Mouse (Mus musculus): ENCODE results near the gene Pigr. TPM values are rescaled to one million over a fixed set of nuclear protein-coding genes. Genes with fewer than 3 reads are reported as not detected.

The Pigr gene
- total and polyA plus RNA-seq, 3 experiments, result 3.1 TPM; not detected in 2

DNA sequence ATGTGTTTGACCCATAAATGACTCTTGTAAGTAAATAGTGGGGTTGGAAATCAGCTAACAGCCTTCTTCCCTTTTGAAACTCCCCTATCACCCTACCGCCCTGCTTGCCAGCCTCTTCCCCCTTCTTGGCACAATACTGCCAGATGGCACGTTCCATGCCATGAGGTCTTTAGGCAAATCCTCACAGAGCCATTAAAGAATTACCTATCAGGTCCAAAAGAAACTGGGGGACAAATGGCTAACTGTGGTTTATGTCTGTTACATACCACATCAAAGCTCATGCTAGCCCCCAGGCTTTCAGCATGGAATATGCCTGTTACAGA, 5.4 kb upstream of the Pigr start:
- intact Hi-C loops (cut with DNase I), result no loop called here
- Histone ChIP-seq H3K27ac (no peak overlapping the region), H3K4me3 (no peak overlapping the region), H3K36me3 (ENCODE audit: control insufficient read depth, insufficient read depth, low read length) (no peaks in the 10 kb centered on the region), H3K27me3 (ENCODE audit: control insufficient read depth, insufficient read depth, low read length) (no peaks in the 10 kb centered on the region), H3K9ac (ENCODE audit: low read depth, low read length) (no peak overlapping the region), H3K4me1 (ENCODE audit: control insufficient read depth, insufficient read depth, low read length) (no peaks in the 10 kb centered on the region), H3K79me2 (replicated peaks; ENCODE audit: control insufficient read depth, insufficient read depth, low read length) (no peaks in the 10 kb centered on the region)
- 85% methylated on average over 2 of the region's 2 CpGs for WGBS
- no peak for DNase-seq
- no peak for TF ChIP-seq CTCF (IDR thresholded peaks at IDR 0.05)
- no peak for TF ChIP-seq EP300 (IDR thresholded peaks at IDR 0.05; ENCODE audit: insufficient read depth, low read depth, low read length)
- TF ChIP-seq POLR2A (IDR thresholded peaks at IDR 0.05; ENCODE audit: insufficient read depth, low read depth, low read length), result no peak

DNA sequence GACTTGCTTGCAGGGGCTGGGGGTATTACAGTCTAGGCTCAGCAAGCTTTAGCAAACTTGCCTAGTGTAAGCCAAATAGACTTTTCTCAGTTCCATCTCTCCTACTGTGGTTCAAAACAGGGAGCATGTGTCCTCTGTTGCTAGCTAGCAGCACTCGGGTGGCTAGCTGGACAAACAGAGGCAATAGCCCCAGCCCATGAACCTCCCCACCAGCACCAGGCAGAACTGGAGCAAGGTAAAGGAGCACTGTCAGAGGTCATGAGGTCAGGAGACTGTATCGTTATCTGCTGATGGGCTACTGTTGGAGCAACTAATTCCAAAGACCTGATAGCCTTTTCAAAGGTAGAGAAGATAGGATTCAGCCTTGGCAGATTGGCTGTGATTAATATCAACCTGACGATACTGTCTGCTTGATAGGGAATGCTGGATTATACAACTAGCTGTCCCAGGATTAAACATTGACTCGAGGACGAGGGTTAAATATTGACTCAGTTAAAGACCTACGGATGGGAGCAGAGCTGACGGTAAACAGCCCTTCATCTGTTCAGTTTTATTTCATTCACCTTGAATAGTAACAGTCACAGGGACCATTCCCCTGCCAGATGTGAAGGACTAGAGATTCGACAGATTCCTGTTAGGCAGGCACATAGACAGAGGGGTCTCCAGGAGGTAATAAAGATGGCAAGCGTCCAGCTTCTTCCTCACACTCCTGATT, 4.4 kb upstream of the Pigr start:
- no peak overlapping the region for H3K9ac ChIP-seq (ENCODE audit: low read depth, low read length)
- H3K27ac ChIP-seq, result no peak overlapping the region
- no peaks in the 10 kb centered on the region for H3K4me1 ChIP-seq (ENCODE audit: control insufficient read depth, insufficient read depth, low read length)
- H3K36me3 ChIP-seq (ENCODE audit: control insufficient read depth, insufficient read depth, low read length), result no peaks in the 10 kb centered on the region
- no peaks in the 10 kb centered on the region for H3K27me3 ChIP-seq (ENCODE audit: control insufficient read depth, insufficient read depth, low read length)
- H3K4me3 ChIP-seq, result no peak overlapping the region
- no peak for DNase-seq
- H3K79me2 ChIP-seq (replicated peaks; ENCODE audit: control insufficient read depth, insufficient read depth, low read length), result no peaks in the 10 kb centered on the region
- TF ChIP-seq POLR2A (IDR thresholded peaks at IDR 0.05; ENCODE audit: insufficient read depth, low read depth, low read length), result no peak
- no peak for TF ChIP-seq EP300 (IDR thresholded peaks at IDR 0.05; ENCODE audit: insufficient read depth, low read depth, low read length)
- TF ChIP-seq CTCF (IDR thresholded peaks at IDR 0.05), result no peak
- intact Hi-C loops (cut with DNase I), result no loop called here
- 80% methylated on average over 9 of the region's 9 CpGs for WGBS

DNA sequence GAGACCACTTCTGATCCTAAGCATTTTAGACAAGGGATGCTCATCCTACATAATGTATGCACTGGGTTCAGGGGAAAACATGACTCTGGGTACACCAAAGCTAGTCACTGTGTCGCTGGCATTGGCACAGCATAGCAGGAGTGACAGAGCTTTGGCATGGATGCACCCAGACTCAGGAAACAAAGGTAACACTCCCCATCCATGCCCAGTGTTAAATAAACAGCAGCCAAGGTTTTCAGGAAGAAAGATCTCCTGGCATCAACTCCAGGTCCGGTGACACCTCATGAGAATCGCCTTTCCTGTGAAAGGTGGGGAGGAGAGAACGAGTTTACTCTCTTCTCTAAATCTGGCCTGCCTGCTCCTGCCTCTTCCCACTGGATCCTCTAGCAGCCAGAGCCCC, 2.2 kb downstream of the Pigr start:
- no peak overlapping the region for H3K9ac ChIP-seq (ENCODE audit: low read depth, low read length)
- H3K36me3 ChIP-seq (ENCODE audit: control insufficient read depth, insufficient read depth, low read length), result no peaks in the 10 kb centered on the region
- H3K4me1 ChIP-seq (ENCODE audit: control insufficient read depth, insufficient read depth, low read length), result no peaks in the 10 kb centered on the region; the same call in 1 of the 2 replicates
- TF ChIP-seq CTCF (IDR thresholded peaks at IDR 0.05) (no peak), EP300 (IDR thresholded peaks at IDR 0.05; ENCODE audit: insufficient read depth, low read depth, low read length) (no peak), POLR2A (IDR thresholded peaks at IDR 0.05; ENCODE audit: insufficient read depth, low read depth, low read length) (no peak)
- no peak overlapping the region for H3K4me3 ChIP-seq
- H3K27ac ChIP-seq, result no peak overlapping the region
- DNase-seq, result no peak
- H3K27me3 ChIP-seq (ENCODE audit: control insufficient read depth, insufficient read depth, low read length), result no peaks in the 10 kb centered on the region
- WGBS, result 65% methylated on average over 4 of the region's 4 CpGs
- H3K79me2 ChIP-seq (replicated peaks; ENCODE audit: control insufficient read depth, insufficient read depth, low read length), result no peaks in the 10 kb centered on the region
- intact Hi-C loops (cut with DNase I), result no loop called here

DNA sequence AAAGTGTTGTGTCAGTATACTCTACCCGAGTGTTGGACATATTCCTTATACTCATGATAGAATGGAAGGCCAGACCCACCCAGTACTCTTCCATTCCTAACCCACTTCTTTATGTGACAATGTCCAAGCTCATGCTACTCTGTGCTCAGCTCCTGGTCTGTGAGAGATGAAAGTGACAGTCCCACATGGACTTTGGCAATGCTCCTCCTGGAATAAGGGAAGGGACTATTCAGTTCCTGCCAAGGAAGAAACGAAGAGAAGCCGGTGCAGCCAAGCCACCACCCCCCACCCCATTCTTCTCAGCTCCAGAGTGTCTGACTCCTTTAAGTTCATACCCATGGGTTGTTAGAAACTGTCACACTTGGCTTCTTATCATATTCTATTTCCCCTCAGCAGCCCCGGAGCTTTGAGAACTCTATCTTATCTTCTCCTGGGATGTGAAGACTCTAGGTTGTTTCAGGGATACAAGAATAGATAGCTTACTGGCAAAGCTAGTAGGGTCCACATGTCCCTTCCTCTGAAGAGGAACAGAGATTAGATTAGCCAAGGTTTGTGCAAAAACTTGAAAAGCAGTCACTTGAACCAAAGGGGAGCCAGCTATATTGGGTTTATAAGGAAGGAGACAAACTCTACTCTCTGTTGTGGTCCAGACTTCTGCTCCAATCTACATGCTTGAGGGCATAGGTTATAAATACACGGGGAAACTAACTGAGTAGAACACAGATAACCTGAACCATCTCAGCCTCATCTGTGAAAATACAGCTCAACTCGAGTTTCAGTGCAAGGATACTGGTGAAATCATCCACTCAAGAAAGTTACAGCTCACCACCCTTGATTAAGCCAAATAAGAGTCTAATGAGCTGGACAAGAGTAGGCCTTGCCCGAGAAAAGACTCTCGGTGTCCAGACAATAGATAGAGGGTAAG, 3.7 kb downstream of the Pigr start:
- no peaks in the 10 kb centered on the region for H3K36me3 ChIP-seq (ENCODE audit: control insufficient read depth, insufficient read depth, low read length)
- TF ChIP-seq POLR2A (IDR thresholded peaks at IDR 0.05; ENCODE audit: insufficient read depth, low read depth, low read length) (no peak), EP300 (IDR thresholded peaks at IDR 0.05; ENCODE audit: insufficient read depth, low read depth, low read length) (no peak), CTCF (IDR thresholded peaks at IDR 0.05) (no peak)
- no peak overlapping the region for H3K9ac ChIP-seq (ENCODE audit: low read depth, low read length)
- intact Hi-C loops (cut with DNase I), result no loop called here
- no peak for DNase-seq
- no peak overlapping the region for H3K4me3 ChIP-seq
- no peak overlapping the region for H3K27ac ChIP-seq
- WGBS, result 35% methylated on average over 8 of the region's 8 CpGs
- no peaks in the 10 kb centered on the region for H3K27me3 ChIP-seq (ENCODE audit: control insufficient read depth, insufficient read depth, low read length)
- H3K4me1 ChIP-seq (ENCODE audit: control insufficient read depth, insufficient read depth, low read length), result no peaks in the 10 kb centered on the region; the same call in 1 of the 2 replicates
- H3K79me2 ChIP-seq (replicated peaks; ENCODE audit: control insufficient read depth, insufficient read depth, low read length), result no peaks in the 10 kb centered on the region

DNA sequence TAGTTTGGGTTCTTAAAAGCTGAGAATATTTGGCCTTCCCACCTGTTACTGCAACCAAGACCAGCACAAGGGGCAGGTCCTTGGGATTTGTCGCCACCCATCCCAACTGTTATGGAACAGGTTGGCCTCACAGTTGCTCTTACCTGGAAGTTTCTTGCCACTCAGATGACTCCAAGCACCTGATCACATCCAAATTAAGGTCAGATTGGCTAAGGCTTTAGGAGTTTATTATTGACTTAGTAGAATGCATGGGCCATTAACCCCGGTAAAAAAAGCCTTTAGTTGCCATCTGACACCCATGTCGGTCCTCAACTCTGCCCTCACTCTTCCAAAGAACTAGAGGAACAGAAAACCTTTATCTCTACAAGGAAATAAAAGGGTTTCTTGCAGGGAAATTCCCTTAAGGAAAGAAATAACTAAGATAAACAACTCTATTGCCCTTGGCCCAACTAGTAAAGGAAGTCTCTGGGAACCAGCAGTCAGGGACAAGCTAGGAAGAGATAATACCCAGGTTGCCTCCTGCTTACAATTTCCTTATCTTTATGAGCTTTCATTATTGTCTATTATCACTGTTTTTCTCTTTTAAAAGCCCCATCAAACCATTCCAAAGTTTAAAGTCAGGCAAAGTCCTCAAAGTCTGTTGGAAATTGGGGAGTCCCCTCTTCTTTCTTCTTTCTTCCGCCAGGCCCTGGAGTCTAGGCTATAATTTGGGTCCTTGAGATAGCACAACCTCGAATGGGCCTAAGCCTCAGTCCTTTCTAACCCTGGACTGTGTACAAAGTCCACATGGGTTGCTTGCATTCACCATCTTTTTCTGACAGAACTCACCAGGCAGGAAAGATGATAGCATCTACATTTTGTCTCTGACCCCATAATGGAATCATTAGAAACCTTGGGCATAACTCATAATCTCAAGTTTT, 6.0 kb downstream of the Pigr start:
- Histone ChIP-seq H3K4me3 (no peak overlapping the region), H3K36me3 (ENCODE audit: control insufficient read depth, insufficient read depth, low read length) (no peaks in the 10 kb centered on the region), H3K27ac (no peak overlapping the region), H3K9ac (ENCODE audit: low read depth, low read length) (no peak overlapping the region), H3K79me2 (replicated peaks; ENCODE audit: control insufficient read depth, insufficient read depth, low read length) (no peaks in the 10 kb centered on the region), H3K4me1 (ENCODE audit: control insufficient read depth, insufficient read depth, low read length) (no peaks in the 10 kb centered on the region; the same call in 1 of the 2 replicates), H3K27me3 (ENCODE audit: control insufficient read depth, insufficient read depth, low read length) (no peaks in the 10 kb centered on the region)
- TF ChIP-seq CTCF (IDR thresholded peaks at IDR 0.05), result no peak
- TF ChIP-seq POLR2A (IDR thresholded peaks at IDR 0.05; ENCODE audit: insufficient read depth, low read depth, low read length), result no peak
- TF ChIP-seq EP300 (IDR thresholded peaks at IDR 0.05; ENCODE audit: insufficient read depth, low read depth, low read length), result no peak
- 57% methylated on average over 5 of the region's 5 CpGs for WGBS
- intact Hi-C loops (cut with DNase I), result no loop called here
- no peak for DNase-seq
